Mouse (Mus musculus): ENCODE measurements around the gene Hmgn2. TPM values are rescaled to one million over a fixed set of nuclear protein-coding genes. Genes with fewer than 3 reads are reported as not detected.
A peak's percentile ranks its signal among the peaks of the same experiment; 100 is the strongest.
"Not testable (repeated sequence)": the region's sequence is repeated elsewhere in the genome, so short reads cannot be mapped to it uniquely, and the experiment has no call there.

Hmgn2 gene
- total RNA-seq, 2 experiments from 2014 or later = 106 to 128 TPM

DNA sequence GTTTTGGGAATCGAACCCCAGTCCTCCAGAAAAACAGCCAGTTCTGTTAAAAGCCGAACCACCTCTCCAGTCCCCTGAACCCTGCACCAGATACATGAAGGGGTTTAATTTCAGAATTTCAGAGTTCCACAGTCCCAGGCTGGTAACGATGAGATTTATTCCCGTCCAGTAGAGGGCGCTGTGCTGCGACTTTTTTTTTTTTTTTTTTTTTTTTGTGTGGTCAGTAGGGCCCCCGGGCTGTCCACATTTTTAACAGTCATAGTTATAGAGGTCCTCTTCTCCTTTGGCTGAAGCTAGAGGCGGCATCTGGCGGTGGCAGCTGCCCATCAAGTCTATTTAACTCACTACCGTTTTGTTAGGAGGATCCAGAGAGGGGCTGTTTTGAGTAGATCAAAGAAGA is 37.1 kb downstream of the Hmgn2 start:
- no peak for DNase-seq
- intact Hi-C loops (cut with DNase I) = no loop called here

DNA sequence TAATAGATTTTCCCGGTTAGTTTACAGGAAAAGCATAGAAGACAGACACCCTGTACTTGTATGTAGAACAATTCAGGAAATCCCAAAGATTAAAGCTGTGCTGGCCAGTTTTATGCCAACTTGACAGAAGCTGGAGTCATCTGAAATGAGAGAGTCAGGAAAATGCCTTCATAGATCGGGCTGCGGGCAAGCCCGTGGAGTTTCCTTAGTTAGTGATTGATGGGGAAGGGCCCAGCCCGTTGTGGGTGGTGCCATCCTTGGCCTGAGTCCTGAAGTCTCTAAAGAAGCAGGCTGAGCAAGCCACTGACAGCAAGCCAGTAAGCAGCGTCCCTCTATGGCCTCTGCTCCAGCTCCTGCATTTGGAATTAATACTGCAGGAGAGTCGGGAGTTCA is 39.2 kb downstream of the Hmgn2 start:
- intact Hi-C loops (cut with DNase I) = no loop called here
- DNase-seq = no peak

DNA sequence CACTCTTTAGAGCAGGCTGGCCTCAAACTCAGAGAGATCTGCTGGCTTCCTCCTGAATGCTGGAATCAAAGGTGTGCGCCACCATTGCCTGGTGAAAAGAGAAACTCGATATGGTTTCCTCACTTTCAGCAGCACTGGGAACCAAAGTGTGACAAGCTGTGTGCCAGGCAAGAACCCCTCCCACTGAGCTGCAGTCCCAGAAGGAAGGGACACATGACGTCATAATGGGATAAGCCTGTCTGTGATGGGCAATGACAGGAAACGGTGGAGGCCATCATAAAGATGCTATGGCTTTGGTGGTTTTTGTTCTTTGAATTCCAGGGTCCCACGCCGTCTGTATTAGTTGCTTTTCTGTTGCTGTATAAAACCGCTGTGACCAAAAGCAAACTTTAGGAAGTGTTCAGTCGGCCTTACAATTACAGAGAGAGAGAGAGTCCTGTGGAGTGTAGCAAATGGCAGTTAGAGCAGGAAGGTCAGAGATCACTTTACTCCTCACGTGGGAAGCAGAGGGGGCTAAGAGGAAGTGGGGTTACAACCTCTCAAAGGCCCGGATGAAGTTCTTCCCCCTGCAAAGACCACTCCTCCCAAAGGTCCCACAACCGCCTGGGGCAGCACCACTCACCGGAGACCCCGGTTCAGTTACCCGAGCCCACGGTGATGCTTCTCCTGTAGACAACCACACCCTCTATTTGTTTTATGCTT is 39.7 kb downstream of the Hmgn2 start:
- DNase-seq = no peak
- intact Hi-C loops (cut with DNase I) = no loop called here

DNA sequence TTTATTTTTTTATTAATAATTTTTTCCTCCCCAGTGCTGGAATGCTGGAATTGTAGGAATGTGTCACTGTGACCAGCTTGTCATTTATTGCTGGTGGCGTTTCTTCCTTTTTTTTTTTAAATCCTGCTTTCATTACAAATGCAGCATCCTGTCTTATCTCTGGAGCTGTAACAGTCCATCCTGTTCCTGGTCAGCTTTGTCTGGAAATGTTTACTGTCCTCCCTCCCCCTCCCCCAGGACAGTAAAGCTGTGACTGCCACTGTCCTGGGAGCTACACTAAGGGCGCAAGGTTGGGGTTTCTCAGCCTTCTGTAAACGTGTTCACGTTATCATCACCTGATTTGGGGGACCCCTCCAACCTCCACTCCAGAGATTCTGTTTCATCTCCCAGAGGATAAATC is 43.2 kb downstream of the Hmgn2 start:
- no peak for DNase-seq
- intact Hi-C loops (cut with DNase I) = no loop called here

DNA sequence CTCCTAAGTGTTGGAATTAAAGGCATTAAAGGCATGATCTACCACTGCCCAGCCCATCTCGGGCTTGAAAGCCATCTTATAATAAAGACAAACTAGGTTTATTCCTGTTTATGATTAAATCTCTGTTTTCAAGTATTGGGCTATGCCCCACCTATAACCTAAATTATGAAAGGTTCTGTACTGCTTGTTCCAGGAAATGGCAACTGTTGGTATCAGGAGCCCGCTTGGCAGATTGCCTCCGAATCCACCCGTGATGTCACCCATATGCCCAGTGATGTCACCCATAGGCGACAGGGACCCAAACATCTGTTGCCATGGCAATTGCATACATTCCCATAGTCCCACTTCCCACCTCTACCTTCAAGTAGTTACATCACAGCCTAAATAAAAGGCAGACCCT is 44.7 kb downstream of the Hmgn2 start:
- no peak for DNase-seq
- intact Hi-C loops (cut with DNase I) = no loop called here

DNA sequence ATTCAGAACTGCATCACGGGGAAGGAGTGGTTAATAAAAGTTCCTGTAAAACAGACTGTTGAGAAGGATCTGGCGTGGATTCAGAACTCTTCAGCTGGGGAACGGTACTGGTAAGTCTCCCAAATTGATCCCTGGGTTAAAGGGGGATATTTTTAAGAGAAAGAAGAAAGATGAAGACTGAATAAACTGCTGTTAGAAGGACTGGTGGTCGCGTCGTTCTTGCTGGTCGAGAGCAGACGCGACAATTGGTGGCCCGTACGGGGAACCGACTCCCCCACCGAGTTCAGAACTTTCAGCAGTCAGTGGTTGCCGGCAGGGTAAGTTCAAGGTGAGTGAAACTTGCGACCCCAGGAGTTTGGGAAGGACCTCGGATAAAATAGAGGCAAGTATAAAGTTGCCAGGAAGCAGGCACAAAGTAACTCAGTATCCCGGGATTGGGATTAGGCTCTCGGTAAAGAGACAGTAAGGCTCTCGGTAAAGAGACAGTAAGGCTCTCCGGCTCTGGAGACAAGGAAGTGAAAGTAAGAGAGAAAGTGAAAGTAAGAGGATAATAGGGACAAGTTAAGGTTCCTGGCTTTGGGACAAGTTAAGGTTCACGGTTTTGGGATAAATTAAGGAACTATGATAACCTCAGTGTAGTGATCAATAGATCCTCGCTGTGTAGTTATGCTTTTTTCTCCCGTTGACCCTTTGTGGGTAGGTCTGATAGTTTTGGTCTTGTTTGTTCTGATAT is 50.2 kb downstream of the Hmgn2 start:
- DNase-seq = peak; percentile 17 to 50

More for the DNA sequence above, 50.2 kb downstream of the Hmgn2 start:
- intact Hi-C loops (cut with DNase I) = not testable (repeated sequence)

Other genes with a start within 250 kb of the Hmgn2 start
- 10 to 100 TPM; 37.7 to 42.1 TPM for gene Arid1a, start 211.9 kb downstream of the Hmgn2 start, total RNA-seq (2021)
- gene Rps6ka1, start 80.9 kb downstream of the Hmgn2 start, total RNA-seq (2021) = 1 to 10 TPM; 5.1 to 6.4 TPM
- 10 to 100 TPM; 29.9 to 32.4 TPM for gene Dhdds, start 32.3 kb upstream of the Hmgn2 start, total RNA-seq (2021)
- gene Lin28a, start 50.2 kb upstream of the Hmgn2 start, total RNA-seq (2021) = not detected
- not detected for gene Zfp683, start 85.2 kb upstream of the Hmgn2 start, total RNA-seq (2021)
- gene Crybg2, start 92.2 kb upstream of the Hmgn2 start, total RNA-seq (2021) = not detected
- gene Cd52, start 126.4 kb upstream of the Hmgn2 start, total RNA-seq (2021) = 1 to 10 TPM; 3.1 to 4.6 TPM
- 1 to 10 TPM; 1.6 to 1.9 TPM for gene Ubxn11, start 133.9 kb upstream of the Hmgn2 start, total RNA-seq (2021)
- 10 to 100 TPM; 36.4 to 39.9 TPM for gene Sh3bgrl3, start 160.1 kb upstream of the Hmgn2 start, total RNA-seq (2021)
- 10 to 100 TPM; 49.1 to 50.9 TPM for gene Cep85, start 218.5 kb upstream of the Hmgn2 start, total RNA-seq (2021)
- not detected for gene Gm7534, start 234.4 kb upstream of the Hmgn2 start, total RNA-seq (2021)

All from heart, postnatal 36 days (tissue).